Mouse (Mus musculus) telencephalon, adult 2 months (tissue): ENCODE data around the gene Rinl.

Experiments used
- DNase-seq: peaks from one replicate; pipeline ENCODE4 v3.0.0-alpha.2; 2011; ENCODE audit warnings: low read depth, low spot score

Gene Rinl

DNA sequence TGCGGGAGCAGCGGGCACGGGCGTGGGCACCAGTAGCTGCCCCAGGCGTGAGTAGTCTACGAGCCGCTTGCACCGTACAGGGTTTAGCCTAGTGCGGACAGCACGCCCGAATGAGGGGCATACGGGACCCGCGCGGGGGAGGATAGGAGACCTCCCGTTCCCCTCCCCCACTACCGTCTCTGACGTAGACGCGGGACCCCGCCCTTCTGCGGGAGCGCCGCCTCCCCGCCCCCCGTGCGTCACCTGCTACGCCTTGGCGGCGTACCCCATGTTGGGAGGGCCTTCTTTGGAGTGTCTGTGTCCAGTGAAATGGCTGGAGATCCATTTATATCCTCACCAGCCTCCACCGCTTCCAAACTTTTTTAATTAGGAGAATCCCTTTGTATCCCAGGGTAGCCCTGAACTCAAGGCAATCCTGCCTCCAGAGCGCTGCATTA lies 20.2 kb downstream of the Rinl start:
- DNase-seq: peak; percentile 82

DNA sequence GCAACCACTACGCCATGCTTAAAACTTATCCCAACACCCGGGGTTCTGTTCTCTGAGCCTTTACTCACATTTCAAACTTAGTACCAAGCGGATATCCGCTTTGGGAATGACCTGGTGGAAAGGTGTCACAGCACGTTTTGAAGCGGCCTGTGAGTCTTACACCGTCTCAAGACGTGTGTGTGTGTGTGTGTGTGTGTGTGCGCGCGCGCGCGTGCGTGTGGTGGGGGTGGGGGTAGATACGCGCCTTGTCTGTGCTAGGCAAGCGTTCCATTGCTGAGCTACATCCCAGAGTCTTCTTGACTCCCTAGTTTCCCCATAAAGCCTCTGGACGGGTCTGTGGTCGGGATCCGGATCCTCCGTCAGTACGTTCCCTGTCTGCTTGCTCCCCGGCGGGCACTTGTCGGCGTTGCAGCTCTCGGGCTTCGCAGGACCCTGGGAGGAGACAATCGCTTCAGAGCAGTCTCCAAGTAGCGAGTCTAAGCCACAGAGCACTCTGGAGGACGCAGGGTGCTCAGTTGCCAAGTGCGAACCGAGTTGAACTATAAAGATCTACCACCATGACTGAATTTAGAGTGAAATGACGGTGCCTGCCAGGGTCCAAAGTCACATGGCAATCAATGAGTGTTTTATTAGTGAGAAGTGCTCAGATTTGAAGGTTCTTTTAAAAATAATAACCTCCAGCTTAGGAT lies 20.8 kb downstream of the Rinl start:
- peak; percentile 35 for DNase-seq

DNA sequence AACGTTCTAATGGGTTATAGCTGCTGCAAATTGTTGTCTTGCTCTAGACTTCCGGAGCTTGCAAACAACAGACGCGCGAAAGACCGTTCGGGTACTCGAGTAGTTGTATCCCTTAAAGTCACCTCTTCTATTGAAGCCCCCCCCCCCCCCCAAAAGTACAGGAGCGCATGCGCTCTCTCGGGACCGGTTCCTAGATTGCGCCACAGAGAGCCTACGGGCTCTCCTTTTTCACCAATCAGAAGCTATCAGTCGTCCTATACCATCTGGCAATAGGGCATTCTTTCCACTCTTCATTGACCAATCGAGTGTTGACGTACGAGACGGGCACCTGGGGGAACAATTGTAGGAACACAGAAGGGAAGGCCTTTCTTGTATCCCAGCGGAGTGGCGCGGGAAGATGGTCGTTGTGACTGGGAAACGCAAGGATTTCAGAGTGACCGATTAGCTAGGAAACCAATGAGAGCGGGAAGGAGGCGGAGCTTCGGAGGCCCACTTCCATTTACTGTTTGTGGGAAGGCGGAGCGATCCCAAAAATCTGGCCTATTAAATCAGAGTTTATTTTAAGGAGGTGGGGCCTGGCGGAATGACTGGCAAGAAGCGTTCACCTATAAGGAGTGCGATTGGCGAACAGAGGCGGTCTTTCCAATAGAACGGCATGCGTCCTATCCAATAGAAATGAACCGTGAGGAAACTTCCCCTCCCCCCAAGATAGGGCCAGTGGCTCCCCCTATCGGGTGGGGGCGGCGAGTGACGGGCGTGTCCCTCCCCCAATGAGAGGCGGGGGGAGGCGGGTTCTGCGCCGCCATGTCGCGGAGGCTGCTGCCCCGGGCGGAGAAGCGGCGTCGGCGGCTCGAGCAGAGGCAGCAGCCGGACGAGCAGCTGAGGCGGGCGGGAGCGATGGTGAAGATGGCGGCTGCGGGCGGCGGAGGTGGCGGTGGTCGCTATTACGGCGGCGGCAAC lies 21.6 kb downstream of the Rinl start:
- peak; percentile 100 for DNase-seq

DNA sequence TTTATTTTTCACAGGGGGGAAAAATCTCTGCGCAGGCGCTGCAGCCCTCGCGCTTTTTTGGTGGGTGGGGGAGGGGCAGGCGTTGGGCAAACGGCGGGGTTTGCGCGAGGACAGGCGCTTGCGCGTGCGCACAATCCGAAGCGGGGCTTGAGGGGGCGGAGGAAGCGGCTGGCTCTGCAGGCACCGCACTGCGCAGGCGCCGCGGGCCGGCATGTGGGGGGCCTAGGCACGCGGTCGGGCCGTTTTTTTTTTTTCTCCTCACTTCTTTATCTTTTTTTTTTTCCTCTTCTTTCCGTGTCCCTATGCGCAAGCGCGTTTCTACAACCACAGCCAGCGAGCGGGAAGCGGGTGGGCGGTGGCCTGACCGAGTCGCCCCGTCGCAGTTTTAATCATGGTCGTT lies 22.5 kb downstream of the Rinl start:
- peak; percentile 85 for DNase-seq

DNA sequence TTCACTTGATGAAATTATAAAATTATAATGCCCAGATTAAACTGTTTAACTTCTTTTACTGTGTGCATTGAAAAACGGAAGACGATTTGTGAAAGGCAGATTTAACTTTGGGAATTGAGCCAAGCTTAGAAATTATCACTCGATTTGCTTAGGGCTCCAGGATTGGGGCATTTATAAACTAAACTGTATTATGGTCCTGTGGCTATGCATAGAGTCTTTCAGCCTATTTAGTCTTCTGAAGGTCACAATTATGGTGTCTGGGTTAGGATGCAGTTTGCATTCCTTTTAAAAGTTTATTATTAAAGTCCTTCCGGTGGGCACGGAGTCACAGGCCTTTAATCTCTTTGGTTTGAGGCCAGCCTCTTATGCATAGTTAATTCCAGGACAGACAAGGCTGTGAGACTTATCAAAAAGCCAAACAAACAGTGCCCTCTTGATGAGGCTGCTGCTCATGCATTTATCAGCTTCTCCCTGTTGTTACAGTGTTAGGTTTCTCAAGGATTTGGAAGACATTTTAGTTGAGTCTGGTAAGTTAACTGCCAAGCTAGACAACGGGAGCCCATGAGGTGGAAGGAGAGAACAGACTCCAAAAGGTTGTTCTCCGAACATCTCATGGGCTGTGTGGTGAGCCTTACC lies 23.0 kb downstream of the Rinl start:
- DNase-seq: no peak

DNA sequence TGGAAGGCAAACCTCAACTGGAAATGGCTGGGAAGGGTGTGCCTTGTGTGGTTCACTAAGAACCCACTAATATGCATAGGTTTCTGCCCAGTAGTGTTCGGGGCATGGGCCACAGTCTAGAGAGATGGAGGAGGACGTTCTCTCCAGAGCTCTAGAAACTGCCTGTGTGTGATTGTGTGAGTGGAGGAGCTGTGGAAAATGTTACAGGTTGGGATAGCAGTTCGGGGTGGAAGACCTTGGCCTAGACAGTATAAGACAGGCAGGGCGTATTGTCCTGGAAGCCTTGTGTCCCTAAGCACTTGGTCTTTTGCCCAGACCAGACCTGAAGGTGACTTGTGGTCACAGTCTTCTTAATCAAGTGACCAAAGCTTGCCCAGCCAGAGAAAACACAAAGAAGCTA lies 23.7 kb downstream of the Rinl start:
- no peak for DNase-seq

DNA sequence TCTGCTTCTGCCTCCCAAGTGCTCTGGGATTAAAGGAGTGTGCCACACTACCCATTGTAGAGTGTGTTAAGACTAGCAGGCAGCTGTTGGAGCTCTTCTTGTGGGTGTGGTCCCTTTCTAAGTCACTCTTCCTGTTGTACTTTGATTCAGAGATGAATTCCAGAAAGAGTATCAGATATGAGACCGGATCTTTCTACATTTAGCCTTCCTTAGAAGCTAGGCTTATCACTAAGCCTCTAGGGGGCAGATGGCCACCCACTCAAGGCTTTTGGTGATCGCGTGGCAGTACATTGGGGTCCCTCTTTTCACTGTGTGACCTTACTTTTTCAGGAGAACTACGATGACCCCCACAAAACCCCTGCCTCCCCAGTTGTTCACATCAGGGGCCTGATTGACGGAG lies 24.2 kb downstream of the Rinl start:
- no peak for DNase-seq

DNA sequence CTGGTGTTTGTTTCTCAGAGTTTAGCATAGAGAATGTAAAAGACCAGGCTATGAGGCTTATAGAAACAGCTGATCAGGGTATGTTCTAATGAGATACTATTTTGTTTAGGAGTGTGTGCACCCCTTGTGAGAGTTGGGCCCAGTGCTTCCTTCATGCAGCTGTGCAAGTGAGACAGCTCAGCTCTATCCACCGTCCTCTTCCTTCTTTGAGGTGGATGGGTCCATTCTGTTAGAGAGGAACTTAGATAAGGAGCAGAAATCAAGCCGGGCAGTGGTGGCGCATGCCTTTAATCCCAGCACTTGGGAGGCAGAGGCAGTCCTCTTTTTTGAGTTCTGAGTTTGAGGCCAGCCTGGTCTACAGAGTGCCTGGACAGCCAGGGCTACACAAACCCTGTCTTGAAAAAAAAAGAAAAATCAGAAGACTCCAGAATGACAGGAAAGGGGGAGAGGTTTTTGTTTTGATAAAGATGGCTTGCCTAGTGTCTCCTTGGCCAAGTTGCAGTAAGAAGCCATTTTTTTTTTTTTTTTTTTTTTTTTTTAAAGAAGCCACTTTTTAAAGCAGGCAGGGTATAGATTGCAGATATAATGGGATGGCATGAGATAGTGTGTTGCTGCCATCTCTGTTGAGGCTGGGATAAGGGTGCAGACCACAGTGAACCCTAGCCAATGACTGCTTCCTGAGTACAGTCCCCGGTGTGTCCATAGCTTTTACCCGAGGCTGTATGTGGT lies 25.7 kb downstream of the Rinl start:
- DNase-seq: no peak

DNA sequence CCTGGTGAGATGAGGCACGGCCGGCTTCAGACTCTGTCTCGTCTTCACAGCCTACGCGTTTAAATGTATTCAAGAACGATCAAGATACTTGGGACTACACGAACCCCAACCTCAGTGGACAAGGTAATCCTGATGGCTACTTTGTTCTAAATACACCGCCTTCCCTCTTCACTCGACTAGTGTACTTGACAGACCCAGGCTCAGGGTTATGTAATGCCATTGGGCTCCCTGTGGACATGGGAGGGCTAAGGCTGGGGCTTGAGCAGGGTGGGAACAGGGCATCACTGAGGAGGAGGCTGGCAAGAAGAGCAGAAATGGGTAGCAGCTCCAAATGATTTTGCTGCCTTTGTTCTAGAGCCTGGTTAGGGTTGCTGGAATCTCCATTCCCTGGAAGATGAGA lies 26.5 kb downstream of the Rinl start:
- DNase-seq: no peak

DNA sequence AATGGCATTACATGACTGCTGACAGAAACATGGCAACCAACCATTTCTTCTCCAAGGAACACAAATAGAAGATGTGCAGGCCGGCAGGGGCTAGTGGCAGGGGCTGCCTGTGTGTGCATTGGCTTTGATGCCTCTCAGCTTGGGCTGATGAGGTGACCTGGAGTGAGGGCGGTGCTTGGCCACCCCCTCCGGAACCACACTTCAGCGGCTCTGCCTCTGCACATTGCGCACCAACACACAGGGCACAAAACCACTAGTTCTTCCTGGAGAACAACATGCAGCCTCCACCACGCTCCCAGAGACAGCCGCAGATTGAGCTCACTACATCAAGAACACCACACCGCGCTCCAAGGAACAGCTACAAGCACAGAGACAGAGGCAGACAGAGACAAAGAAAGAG lies 27.4 kb downstream of the Rinl start:
- DNase-seq: no peak

DNA sequence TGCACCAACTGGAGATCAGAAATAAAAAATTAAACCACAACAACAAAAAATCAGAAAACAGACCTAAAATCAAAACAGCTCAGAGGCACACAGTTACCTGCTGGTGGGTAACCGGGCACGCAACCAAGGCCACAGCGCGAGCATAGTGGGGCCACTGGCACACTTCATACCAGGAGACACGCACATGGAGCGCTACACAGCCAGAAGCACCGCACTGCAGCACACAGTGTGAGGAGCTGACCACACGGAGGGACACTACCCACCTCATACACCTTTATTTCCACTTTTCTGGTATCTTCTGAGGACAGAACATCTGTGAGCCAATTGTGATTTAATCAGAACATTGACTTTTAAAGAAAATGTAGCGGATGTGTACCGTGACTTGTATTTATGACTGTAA lies 28.2 kb downstream of the Rinl start:
- DNase-seq: no peak

DNA sequence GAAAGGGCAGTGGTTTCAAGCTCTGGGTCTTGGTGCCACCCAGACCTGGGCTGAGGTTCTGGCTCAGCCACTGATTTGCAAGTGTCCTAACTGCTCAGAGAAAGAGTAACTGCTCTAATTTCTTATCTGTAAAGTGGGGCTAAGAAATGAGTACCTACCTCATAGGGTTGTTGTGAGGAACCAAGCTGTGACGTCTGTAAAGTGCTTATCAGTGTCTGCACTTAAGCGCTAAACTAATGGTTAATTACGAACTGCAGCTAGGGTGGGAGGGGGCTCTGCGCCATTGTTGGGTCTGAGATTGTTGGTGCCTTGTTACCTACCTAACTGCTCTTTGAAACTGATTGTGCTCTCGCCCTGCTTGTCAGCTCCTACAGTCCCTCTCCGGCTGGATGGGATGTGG lies 28.8 kb downstream of the Rinl start:
- DNase-seq: no peak

DNA sequence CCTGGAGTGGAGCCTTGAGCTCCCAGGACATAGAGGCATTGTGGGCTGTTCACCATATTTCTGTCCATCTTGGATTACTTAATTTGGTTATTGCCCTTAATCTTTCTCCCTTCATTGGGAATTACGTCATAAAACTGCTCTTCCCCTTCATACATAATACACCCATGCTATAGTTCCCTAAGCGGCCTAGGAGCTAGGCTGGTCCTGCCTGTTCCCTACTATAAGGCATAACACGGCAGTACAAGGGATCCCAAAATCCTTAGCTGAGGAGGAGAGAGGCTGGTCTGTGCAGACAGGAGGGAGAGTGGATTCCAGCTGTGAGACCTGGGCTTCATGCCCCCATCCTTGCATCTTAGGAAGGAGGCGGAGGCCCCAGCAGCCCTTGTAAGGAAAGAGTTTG lies 29.2 kb downstream of the Rinl start:
- no peak for DNase-seq

DNA sequence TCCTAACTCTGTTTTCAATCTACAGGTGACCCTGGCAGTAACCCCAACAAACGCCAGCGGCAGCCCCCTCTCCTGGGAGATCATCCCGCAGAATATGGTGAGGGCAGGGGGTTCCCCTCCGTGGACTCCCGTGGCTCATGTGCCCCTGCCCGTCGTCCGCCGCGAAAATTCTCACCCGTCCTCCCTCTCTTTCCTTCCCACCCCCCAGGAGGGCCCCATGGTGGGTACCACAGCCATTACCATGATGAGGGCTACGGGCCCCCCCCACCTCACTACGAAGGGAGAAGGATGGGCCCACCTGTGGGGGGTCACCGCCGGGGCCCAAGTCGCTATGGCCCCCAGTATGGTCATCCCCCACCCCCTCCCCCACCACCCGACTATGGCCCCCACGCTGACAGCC lies 29.7 kb downstream of the Rinl start:
- no peak for DNase-seq

DNA sequence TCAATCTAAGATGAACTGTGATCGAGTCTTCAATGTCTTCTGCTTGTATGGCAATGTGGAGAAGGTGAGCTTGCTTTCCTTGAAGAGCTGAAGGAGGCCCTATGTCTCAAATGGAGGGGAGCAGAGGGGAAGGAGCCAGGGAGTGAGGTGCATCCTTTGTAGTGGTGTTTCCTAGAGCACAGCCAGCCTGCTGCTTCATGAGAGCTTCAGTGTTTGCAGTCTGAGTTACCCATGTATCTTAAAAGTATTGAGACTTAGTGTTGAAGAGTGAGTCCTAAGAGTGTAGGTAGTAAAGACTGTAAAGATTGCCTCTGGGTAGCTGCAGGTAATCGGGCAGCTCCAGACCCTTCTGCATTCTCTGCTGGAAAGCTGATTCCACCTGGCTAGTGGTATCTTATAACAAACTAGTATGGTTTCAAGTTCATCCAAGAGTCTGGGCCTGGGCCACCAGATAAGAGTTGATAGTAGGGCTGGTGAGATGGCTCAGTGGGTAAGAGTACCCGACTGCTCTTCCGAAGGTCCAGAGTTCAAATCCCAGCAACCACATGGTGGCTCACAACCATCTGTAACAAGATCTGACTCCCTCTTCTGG lies 30.2 kb downstream of the Rinl start:
- no peak for DNase-seq

DNA sequence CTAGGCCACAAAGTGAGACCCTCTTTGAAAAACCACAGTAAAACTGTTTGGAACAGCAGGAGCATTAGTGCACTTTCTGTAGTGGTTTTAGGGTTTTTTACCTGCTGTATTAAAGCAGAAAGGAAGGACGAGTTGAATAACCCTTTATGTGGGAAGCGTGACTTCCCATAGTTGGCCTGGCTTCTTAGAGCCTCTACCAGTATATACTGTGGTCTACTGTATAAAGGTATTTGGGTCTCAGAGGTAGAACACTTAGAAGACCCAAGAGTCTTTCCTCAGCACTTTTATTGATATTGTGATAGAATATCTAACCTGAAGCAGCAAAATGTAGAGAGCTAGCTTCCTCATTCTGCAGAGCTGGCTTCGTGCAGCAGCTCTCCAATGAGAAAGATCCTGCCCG lies 30.8 kb downstream of the Rinl start:
- no peak for DNase-seq

DNA sequence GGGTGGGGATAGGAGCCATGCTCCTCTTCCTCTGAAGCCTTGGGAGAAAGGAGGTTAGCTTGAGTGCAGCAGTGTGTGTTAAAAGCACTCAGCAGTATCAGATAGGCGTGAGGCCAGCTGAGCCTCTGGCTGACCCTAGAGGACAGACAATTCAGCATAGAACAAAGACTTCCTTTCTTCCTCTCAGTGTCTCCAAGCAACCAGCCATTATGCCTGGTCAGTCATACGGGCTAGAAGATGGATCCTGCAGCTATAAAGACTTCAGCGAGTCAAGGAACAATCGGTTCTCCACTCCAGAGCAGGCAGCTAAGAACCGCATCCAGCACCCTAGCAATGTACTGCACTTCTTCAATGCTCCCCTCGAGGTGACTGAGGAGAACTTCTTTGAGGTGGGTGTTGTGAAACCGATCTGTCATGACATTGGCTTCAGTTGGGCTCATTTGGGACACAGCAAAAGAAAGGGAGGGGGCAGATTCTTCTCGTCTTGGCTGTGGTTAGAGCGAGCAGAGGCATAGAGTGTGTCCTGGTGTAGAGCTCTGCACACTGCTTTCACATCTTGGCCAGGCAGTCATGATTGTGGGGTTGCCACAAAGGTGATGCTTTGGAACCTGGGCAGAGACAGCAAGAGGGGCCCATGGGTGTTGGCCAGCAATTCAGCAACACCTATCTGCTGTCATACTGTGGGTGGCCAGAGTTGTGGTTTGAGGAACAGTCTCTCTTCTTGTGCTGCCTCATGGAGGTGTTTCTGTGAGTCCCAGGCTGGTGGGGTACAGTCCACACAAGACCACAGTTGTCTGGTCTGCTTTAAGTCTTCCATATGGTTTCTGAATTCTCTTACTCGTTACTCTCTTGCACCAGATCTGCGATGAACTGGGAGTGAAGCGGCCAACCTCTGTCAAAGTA lies 31.8 kb downstream of the Rinl start:
- no peak for DNase-seq

DNA sequence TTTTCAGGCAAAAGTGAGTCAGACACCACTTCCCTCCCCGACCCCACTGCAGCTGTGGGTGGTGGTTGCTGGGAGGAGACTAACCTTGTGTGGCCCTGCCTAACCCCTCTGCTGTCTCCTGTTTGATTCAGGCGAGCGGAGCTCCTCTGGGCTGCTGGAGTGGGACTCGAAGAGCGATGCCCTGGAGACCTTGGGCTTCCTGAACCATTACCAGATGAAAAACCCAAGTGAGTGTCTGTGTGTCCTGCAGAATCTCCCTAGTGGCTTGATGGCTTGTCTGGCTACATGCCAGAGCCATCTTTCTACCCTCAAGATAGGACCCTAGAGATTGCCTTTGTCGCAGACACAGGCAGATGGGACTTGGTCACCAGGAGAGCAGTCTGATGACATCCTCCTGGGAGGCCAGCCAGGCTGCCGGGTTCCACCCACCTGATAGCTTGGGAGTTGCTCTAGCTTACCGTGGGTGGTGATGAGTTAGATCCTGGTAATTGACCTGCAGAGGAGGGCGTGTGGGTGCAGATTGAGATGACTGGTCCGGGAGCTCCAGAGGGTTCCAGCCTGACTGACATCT lies 32.6 kb downstream of the Rinl start:
- peak; percentile 64 for DNase-seq

DNA sequence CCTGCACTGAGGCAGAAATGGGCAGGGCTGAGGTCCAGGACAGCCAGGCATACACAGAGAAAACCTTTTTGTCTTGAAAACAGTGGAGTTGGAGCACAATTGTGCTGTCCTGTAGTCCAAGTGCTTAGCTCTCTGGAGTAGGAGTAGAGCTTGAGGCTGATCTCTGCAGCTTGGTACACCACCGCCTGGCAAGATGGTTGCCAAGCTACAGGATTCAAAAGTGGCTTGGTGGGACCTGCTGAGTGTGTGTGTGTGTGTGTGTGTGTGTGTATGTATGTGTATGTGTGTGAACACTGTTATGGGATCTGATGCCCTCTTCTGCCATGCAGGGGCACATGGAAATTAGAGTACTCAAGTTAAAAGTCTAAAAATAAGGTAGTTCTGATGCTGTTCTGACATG lies 33.8 kb downstream of the Rinl start:
- DNase-seq: no peak
